In the genomic region with DNA sequence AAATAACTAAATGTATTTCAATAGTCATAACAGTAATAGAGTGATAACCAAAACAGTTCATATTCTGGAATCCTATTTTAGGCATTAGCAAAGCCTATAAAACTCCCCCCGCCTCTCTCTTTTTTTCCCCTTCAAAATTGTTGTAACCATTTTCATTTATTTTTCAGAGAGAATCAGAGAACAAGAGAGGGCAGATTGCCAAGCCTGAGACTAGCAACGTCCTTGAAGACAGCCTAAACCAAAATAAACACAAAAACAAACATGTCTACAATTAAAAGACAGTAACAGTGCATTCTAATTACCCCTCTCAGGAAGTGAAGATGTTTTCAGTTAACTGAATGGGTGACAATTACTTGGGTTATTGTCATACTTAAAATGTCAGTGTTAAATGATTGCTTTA, we compare ENCODE assay signal across 21 mouse cellular contexts.
"Had no signal": no experiment of that assay in that cellular context is flagged by ENCODE, and none has a peak within 500 bp of the region (broad histone marks: within the 10 kb centered on the region; RNA-seq: fewer than 3 reads in every experiment).

No protein-coding gene starts in this region.

- H3K4me2 ChIP-seq: intestine, embryonic 15.5 days; limb, embryonic 13.5 days; liver, embryonic 12.5 days; liver, embryonic 15.5 days; midbrain, embryonic 12.5 days; midbrain, embryonic 15.5 days; neural tube, embryonic 12.5 days; neural tube, embryonic 15.5 days had no signal

- H3K27ac ChIP-seq: intestine, embryonic 15.5 days; layer of hippocampus, adult 2 months; limb, embryonic 10.5 days; limb, embryonic 13.5 days; liver, embryonic 12.5 days; liver, embryonic 15.5 days; macrophage; midbrain, embryonic 12.5 days; midbrain, embryonic 15.5 days; neural tube, embryonic 12.5 days; neural tube, embryonic 15.5 days; stomach, postnatal 0 days had no signal

- ATAC-seq: intestine, embryonic 15.5 days; liver, embryonic 12.5 days; lung, postnatal 0 days; midbrain, embryonic 15.5 days had no signal

- H3K9ac ChIP-seq: intestine, embryonic 15.5 days; limb, embryonic 13.5 days; liver, embryonic 12.5 days; liver, embryonic 15.5 days; midbrain, embryonic 12.5 days; midbrain, embryonic 15.5 days; neural tube, embryonic 12.5 days; neural tube, embryonic 15.5 days had no signal

- H3K27me3 ChIP-seq: intestine, embryonic 15.5 days; limb, embryonic 13.5 days; liver, embryonic 12.5 days; liver, embryonic 15.5 days; midbrain, embryonic 12.5 days; midbrain, embryonic 15.5 days; neural tube, embryonic 12.5 days; neural tube, embryonic 15.5 days had no signal

- H3K4me3 ChIP-seq: intestine, embryonic 15.5 days; layer of hippocampus, adult 2 months; limb, embryonic 10.5 days; limb, embryonic 13.5 days; liver, embryonic 12.5 days; liver, embryonic 15.5 days; midbrain, embryonic 12.5 days; midbrain, embryonic 15.5 days; neural tube, embryonic 12.5 days; neural tube, embryonic 15.5 days had no signal

- H3K4me1 ChIP-seq: intestine, embryonic 15.5 days; limb, embryonic 10.5 days; limb, embryonic 13.5 days; liver, embryonic 12.5 days; liver, embryonic 15.5 days; midbrain, embryonic 12.5 days; midbrain, embryonic 15.5 days; neural tube, embryonic 12.5 days; neural tube, embryonic 15.5 days had no signal

- H3K9me3 ChIP-seq: intestine, embryonic 15.5 days; limb, embryonic 10.5 days; limb, embryonic 13.5 days; liver, embryonic 12.5 days; liver, embryonic 15.5 days; midbrain, embryonic 12.5 days; midbrain, embryonic 15.5 days; neural tube, embryonic 12.5 days; neural tube, embryonic 15.5 days had no signal

- H3K36me3 ChIP-seq: intestine, embryonic 15.5 days; limb, embryonic 10.5 days; limb, embryonic 13.5 days; liver, embryonic 12.5 days; liver, embryonic 15.5 days; midbrain, embryonic 12.5 days; midbrain, embryonic 15.5 days; neural tube, embryonic 12.5 days; neural tube, embryonic 15.5 days had no signal

- DNase-seq: kidney, adult 18-20 months; layer of hippocampus, adult 9-11 months; liver; lung, adult 2 months; right cerebral cortex, adult 18-20 months; right cerebral cortex, postnatal 14 days; right cerebral cortex, postnatal 4 days; thymus, postnatal 25 days had no signal
